Mouse (Mus musculus) inflammation-experienced regulatory T-cells, adult 6 months (primary cell): ENCODE measurements around the gene Kcnk7. TPM values are rescaled to one million over a fixed set of nuclear protein-coding genes. Genes with fewer than 3 reads are reported as not detected.

Experiments
- ATAC-seq: one replicate; pipeline ENCODE4 v1.8.0; 2017
- polyA plus RNA-seq, 3 experiments: library from polyadenylated mRNA; unstranded; fragments of 100-300 nt; shearing (Covaris generic); gene quantifications; one replicate each; pipeline ENCODE4 v1.2.1; 2017

The Kcnk7 gene
- polyA plus RNA-seq, 3 experiments from 2014 or later = 1.5 to 5.7 (median 2.6) TPM

GRCm38 (mm10) chr19:5690343-5690735 is 13.8 kb upstream of the Kcnk7 start:
- ATAC-seq = no peak

DNA sequence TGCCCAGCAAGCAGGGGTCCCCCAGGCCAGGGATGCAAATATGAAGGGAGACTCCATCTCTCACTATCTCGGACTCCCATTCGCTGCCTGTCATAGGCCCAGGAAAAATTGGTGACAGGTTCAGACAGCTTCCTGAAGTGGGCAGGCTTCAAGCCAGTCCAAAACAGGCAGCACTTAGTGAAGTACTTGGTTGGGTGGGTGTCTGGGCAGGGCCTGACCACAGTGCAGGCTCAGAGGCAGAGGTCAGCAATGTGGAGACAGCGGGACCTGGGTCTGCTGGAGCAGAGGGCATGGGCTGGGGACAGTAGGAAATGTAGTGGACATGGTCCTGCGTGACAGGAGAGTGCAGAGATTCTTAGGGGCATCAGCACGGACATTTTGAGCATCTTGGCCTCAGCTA is 12.6 kb upstream of the Kcnk7 start:
- ATAC-seq = no peak

DNA sequence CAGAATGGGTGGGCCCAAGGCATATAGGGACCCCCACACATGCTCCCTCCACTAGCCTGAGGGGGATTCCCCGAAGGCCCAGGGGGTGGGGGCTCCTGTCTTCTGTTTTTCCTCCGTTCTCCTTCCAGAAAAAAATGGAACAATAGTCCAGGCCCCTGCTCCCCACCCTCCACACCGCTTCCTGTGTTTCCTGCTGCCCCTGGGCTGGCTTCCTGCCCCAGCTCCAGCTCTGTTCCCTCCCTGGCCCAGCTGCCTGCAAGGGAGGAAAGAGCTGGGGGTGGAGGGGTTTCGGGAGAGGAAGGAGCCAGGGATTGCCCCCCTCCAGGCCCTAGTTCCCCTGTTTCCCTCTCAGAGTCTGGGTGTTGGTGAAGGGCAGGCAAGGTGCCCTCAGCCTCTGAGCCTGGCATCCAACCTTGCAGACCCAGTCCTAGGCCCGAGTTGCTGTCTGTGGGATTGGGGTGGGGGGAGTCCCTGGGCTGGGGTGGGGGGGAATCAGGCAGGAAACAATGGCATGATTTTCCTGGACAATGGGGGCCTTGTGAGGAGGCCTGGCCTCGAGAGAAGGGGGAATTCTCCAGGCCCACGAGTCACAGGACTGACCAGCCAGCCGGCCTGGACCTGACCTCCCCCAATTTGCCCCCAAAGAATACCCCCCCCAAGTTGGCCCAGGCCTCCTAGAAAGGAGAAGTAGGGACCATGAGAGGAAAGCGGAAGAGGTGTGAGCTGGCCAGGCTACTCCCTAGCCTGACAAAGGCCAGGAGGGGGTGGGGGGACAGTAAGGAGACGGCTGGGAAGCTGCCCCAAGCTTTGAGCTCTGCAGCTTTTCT is 11.9 kb upstream of the Kcnk7 start:
- ATAC-seq = no peak

GRCm38 (mm10) chr19:5692913-5693396 is 11.2 kb upstream of the Kcnk7 start:
- no peak for ATAC-seq

GRCm38 (mm10) chr19:5693801-5694200 is 10.4 kb upstream of the Kcnk7 start:
- ATAC-seq = no peak

DNA sequence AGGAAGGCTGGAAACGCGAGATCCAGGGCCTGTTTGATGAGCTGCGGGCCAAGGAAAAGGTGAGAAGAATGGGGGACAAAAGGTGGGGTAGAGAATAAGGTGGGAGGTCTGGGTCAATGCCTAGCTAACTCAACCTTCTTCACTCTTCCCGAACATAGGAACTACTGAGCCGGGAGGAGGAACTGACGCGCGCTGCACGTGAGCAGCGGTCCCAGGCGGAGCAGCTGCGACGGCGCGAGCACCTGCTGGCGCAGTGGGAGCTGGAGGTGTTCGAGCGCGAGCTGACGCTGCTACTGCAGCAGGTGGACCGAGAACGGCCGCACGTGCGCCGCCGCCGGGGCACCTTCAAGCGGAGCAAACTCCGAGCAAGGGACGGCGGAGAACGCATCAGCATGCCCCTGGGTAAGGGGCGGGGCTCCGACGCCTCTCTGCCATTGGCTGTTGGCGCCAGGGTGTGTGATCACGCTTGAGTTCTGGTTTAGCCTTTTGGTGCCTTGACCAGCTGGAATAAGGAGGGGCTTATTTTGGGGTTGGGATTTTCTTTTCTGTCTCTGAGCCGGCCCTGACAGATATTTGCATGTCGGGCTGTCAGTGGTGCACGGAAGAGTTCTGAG is 8.2 kb upstream of the Kcnk7 start:
- ATAC-seq = no peak

DNA sequence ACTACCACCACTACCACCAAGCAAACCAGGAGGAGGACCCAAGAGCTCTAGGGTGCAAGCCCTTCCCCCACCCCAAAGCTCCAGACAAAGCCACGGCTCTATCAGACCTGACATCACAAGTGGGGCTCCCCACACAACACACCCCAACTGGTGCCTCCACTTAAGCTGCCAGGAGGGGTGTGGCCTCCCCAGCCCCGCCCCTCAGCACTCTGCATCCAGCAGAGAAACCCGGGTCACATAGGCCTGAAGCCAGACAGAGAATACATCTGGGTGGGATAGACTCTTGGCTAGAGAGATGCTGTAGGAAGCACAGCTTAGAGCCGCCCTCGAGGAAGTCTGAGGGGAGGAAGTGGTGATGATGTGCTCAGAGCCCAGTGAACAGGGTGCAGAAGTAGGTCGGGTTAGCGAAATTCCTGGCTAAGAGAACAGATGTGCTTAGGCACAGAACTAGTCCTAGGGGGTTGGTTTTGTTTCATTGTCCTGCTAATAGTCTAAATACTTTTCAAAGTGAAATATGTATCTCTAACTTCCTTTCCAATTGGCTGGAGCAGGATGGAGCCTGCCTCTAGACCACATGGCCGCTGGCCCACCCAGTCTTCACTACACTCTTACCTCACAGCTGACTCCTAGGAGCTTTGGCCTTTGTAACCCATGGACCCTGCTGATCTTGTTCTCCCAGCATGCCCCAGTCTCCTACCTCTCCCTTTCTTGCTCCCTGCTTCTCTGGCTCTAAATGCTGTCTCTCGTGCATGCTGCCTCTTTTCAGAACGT is 819 bp downstream of the Kcnk7 start:
- peak; percentile 66 for ATAC-seq

GRCm38 (mm10) chr19:5710068-5710467 is 5.9 kb downstream of the Kcnk7 start:
- no peak for ATAC-seq

- ATAC-seq = no peak
Measured at GRCm38 (mm10) chr19:5710581-5710980, 6.4 kb downstream of the Kcnk7 start.

DNA sequence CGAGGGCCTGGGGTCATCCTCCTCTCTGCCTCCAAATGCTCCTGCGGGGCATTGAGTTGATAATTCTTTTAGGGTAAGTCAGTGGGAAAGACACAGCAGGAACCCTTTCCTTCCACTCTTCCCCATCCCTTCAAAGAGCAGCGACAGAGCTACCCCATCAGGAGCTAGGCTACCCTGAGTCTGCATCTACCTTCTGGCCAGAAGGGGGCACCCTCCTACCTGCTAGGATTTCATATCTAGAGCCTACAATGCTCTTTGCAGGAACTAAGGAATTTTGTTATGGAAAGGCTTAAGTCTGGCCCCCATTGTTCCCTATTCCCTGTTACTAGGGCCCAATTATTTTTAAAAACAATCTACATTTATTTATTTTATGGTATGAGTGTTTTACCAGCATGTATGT is 7.1 kb downstream of the Kcnk7 start:
- peak; percentile 54 for ATAC-seq

GRCm38 (mm10) chr19:5711907-5712460 is 7.8 kb downstream of the Kcnk7 start:
- no peak for ATAC-seq

- no peak for ATAC-seq
Measured at GRCm38 (mm10) chr19:5713255-5713654, 9.1 kb downstream of the Kcnk7 start.

DNA sequence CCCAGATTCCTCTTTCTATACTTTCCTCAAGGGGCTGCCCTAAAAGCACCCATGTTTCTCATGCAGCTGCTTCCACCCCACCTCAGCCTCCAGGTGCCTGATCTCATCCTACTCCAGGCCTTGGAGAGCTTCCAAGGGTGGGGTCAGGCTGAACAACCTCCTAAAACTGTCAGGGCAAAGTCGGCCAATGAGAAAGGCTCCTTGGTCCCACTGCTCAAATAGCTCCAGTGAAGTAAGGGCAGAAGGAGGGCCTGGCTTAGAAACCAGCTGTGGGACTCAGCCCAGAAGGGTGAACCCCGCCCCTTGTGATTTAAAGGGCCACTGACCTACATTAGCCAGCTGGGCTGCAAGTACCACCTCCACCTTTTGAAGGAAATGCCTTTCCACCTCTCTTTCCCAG is 9.6 kb downstream of the Kcnk7 start:
- no peak for ATAC-seq

DNA sequence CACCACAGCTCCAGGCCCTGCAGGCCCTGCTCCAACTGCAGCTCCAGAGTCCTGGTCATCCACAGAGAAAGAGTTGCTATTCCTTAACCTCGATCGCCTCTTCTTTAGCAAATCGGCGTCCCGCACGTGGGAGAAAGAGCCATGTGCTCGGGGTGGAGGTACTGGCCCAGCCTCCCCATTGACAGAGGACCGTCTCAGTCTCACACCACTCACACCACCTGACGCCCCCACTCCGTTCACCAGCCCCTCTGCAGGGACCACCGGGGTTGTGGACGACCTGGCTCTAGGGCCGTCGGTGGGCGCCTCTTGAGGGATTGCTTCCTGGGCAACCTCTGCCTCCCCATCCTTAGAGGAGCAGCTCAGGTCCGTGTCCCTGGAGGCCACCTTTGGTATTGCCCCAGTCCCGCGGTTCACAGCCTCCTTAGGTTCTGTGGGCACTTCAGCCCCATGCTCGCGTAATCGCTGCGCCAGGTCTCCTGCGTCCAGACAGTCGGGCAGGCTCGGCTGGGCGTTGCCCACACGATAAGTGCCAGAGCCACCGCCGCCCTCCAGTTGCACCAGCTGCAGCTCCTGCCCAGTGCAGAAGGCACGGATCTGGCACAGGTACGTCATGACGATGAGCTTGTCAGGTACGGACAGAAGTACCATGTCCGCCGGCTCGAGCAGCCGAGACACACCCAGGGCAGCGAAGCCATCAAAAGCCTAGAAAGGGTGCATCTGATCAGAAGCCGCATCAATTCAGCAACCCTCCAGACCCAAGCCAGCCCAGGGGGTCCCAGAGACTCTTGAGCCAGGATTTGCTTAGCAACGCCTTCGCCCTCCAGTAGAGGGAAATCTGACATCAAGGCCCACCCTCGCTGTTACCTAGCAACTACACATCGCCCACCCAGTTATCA is 11.9 kb downstream of the Kcnk7 start:
- no peak for ATAC-seq

DNA sequence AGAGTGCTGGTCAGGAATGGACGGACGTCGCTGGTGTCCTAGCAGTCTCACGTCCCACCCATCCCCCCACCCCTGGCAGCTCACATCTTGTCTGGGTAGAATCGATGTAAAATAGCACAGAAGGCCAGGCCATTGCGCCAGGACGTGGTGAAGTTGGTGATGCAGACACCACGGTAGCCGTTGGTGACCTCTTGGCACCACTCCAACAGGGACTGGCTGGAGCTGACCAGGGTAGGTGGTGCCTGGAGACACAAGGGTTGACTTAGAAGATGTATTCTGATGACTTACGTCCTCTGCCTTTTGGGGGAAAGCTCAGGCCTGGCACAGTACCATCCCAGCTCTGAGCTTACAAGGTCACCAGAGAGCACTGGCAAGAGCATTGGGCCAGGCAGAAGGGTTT is 12.8 kb downstream of the Kcnk7 start:
- no peak for ATAC-seq

- no peak for ATAC-seq
Measured at GRCm38 (mm10) chr19:5721233-5721632, 17.1 kb downstream of the Kcnk7 start.

GRCm38 (mm10) chr19:5722848-5723425 is 18.8 kb downstream of the Kcnk7 start:
- ATAC-seq = no peak

- no peak for ATAC-seq
Measured at GRCm38 (mm10) chr19:5723934-5724548, 19.9 kb downstream of the Kcnk7 start.

DNA sequence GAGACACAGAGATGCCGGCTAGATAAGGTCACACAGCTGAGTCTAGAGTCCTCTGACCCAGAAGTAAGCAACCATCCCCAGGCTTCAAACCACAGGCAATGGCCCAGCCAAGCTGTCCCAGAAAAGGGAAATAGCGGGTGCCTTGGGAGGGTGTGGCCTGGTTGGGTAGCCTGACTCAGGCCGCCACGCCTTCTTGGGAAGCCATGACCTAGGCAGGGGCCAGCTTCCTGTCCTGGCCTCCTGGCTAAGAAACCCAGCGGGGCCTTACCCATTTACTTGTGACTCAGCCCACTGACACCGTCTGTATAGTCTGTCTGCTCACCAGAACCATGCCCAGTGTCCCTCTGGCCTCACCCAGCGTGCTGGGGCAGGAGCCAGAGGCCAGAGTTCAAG is 20.4 kb downstream of the Kcnk7 start:
- no peak for ATAC-seq

GRCm38 (mm10) chr19:5725029-5725707 is 21.0 kb downstream of the Kcnk7 start:
- ATAC-seq = no peak
